Mouse (Mus musculus): Measurements from ENCODE around the gene Gnai1. TPM values are rescaled to one million over a fixed set of nuclear protein-coding genes. Genes with fewer than 3 reads are reported as not detected.

Gene Gnai1
- polyA plus RNA-seq, 1 experiment from 2014 or later: 15.6 TPM

DNA sequence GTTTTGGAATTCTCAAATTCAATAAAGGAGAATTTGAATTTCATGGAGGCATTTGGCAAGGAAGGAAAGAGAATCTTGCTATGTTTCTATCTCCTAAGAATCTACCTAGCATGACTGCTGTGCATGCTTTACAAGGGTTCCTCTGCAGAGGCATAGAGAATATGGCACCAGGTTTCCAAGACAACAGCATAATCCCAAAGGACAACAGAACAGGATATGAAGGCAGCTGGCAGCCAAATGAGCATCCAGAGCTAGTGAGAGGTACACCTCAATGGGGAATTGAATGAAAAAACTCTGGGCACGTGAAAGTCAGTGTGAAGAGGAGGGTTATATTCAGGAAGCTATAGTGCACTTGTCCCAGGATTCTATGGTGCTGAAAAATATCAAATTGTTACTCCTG, 130.8 kb downstream of the Gnai1 start:
- Histone ChIP-seq H3K9ac (ENCODE audit: low read depth, low read length) (no peak overlapping the region), H3K27me3 (replicated peaks; ENCODE audit: control insufficient read depth, insufficient read depth, low read length) (no peaks in the 10 kb centered on the region), H3K4me1 (ENCODE audit: control insufficient read depth, insufficient read depth, low read length) (no peaks in the 10 kb centered on the region), H3K27ac (ENCODE audit: low read length) (no peak overlapping the region), H3K4me2 (ENCODE audit: low read depth, low read length) (no peak overlapping the region), H3K36me3 (ENCODE audit: control insufficient read depth, insufficient read depth, low read length) (no peaks in the 10 kb centered on the region), H3K9me3 (ENCODE audit: control insufficient read depth, low read length) (no peaks in the 10 kb centered on the region), H3K4me3 (ENCODE audit: low read length) (no peak overlapping the region)
- no peak for ATAC-seq
- 46% methylated on average over 1 of the region's 1 CpGs for WGBS

GRCm38 (mm10) chr5:18228866-18229265, 131.3 kb downstream of the Gnai1 start:
- H3K4me3 ChIP-seq (ENCODE audit: low read length): no peak overlapping the region
- no peak overlapping the region for H3K27ac ChIP-seq (ENCODE audit: low read length)
- H3K9me3 ChIP-seq (ENCODE audit: control insufficient read depth, low read length): no peaks in the 10 kb centered on the region
- WGBS: 73% methylated on average over 7 of the region's 7 CpGs
- H3K36me3 ChIP-seq (ENCODE audit: control insufficient read depth, insufficient read depth, low read length): no peaks in the 10 kb centered on the region
- H3K4me1 ChIP-seq (ENCODE audit: control insufficient read depth, insufficient read depth, low read length): no peaks in the 10 kb centered on the region
- no peak for ATAC-seq
- no peak overlapping the region for H3K9ac ChIP-seq (ENCODE audit: low read depth, low read length)
- no peak overlapping the region for H3K4me2 ChIP-seq (ENCODE audit: low read depth, low read length)
- H3K27me3 ChIP-seq (replicated peaks; ENCODE audit: control insufficient read depth, insufficient read depth, low read length): no peaks in the 10 kb centered on the region

- Histone ChIP-seq H3K9ac (ENCODE audit: low read depth, low read length) (no peak overlapping the region), H3K27ac (ENCODE audit: low read length) (no peak overlapping the region), H3K9me3 (ENCODE audit: control insufficient read depth, low read length) (no peaks in the 10 kb centered on the region), H3K27me3 (replicated peaks; ENCODE audit: control insufficient read depth, insufficient read depth, low read length) (no peaks in the 10 kb centered on the region), H3K36me3 (ENCODE audit: control insufficient read depth, insufficient read depth, low read length) (no peaks in the 10 kb centered on the region), H3K4me3 (ENCODE audit: low read length) (no peak overlapping the region), H3K4me1 (ENCODE audit: control insufficient read depth, insufficient read depth, low read length) (no peaks in the 10 kb centered on the region), H3K4me2 (ENCODE audit: low read depth, low read length) (no peak overlapping the region)
- WGBS: 51% methylated on average over 1 of the region's 1 CpGs
- no peak for ATAC-seq
Measured at GRCm38 (mm10) chr5:18220873-18221272, 139.3 kb downstream of the Gnai1 start.

DNA sequence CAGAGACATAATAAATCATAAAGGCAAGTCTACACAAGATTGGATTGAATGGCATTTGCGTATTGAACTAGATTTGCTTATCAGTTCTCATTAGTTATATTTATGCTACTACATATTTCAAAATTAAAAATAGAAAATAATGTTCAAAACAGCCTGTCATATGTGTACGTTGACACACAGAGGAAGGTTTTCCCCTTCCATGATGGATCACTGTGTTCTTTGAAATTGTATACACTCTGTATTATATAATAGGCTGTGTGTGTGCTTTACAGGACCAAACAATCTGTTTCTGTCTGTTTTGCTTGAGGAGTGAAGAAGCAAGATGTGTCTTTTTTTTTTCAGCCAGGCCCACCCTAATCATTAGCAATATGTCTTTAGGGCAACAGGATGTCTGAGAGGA, 141.9 kb downstream of the Gnai1 start:
- WGBS: 76% methylated on average over 2 of the region's 2 CpGs
- H3K4me1 ChIP-seq (ENCODE audit: control insufficient read depth, insufficient read depth, low read length): no peaks in the 10 kb centered on the region
- no peaks in the 10 kb centered on the region for H3K9me3 ChIP-seq (ENCODE audit: control insufficient read depth, low read length)
- no peak overlapping the region for H3K27ac ChIP-seq (ENCODE audit: low read length)
- no peak overlapping the region for H3K4me3 ChIP-seq (ENCODE audit: low read length)
- no peak overlapping the region for H3K9ac ChIP-seq (ENCODE audit: low read depth, low read length)
- no peak for ATAC-seq
- no peak overlapping the region for H3K4me2 ChIP-seq (ENCODE audit: low read depth, low read length)
- H3K36me3 ChIP-seq (ENCODE audit: control insufficient read depth, insufficient read depth, low read length): no peaks in the 10 kb centered on the region
- no peaks in the 10 kb centered on the region for H3K27me3 ChIP-seq (replicated peaks; ENCODE audit: control insufficient read depth, insufficient read depth, low read length)

GRCm38 (mm10) chr5:18217856-18218255, 142.3 kb downstream of the Gnai1 start:
- ATAC-seq: no peak
- no peaks in the 10 kb centered on the region for H3K36me3 ChIP-seq (ENCODE audit: control insufficient read depth, insufficient read depth, low read length)
- H3K27me3 ChIP-seq (replicated peaks; ENCODE audit: control insufficient read depth, insufficient read depth, low read length): no peaks in the 10 kb centered on the region
- H3K9ac ChIP-seq (ENCODE audit: low read depth, low read length): no peak overlapping the region
- no peak overlapping the region for H3K27ac ChIP-seq (ENCODE audit: low read length)
- no peaks in the 10 kb centered on the region for H3K4me1 ChIP-seq (ENCODE audit: control insufficient read depth, insufficient read depth, low read length)
- H3K9me3 ChIP-seq (ENCODE audit: control insufficient read depth, low read length): no peaks in the 10 kb centered on the region
- H3K4me3 ChIP-seq (ENCODE audit: low read length): no peak overlapping the region
- no peak overlapping the region for H3K4me2 ChIP-seq (ENCODE audit: low read depth, low read length)
